Mouse (Mus musculus) ovary, adult 18-20 months (tissue): ENCODE data around the gene Dlec1.

ENCODE experiments used
- DNase-seq: peaks from one replicate; pipeline ENCODE4 v3.0.0; 2022; ENCODE audit warnings: low spot score, mixed read lengths

Dlec1 gene

DNA sequence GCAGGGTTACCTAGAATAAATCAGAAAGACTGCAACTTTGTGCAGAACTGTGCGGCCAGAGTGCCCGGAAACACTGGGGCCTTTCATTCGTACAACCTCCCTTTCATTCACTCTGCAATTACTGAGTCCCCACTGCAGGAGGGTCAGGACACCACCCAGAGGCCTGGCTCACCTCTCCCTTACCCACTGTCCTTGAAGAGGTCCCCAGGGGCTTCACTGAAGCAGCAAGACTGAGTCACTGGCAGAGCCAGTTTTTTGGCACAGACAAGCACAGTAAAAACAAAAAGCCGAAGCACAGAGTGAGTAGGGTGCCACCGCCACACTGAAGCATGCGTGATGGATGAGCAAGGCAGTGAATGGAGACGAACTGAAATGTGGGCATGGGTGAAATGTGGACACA lies 12.8 kb upstream of the Dlec1 start:
- peak; percentile 13 for DNase-seq

DNA sequence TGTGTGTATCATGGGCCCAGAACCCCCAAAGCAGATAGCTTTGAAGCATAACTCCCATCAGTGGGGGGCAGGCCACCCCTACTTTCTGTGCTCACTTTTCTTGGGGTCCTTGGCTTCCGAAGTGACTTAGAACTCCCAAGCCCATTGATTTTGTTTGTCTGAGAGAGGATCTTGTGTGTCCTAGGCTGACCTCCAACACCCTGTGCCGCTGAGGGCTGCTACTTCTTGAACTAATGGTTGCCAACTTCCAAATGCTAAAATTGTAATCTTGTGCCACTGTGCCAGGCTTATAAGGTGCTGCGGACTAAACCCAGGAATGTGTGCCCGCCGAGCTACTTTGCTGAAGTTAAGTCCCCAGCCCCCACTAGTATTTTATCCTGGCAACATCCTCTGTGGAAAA lies 11.8 kb upstream of the Dlec1 start:
- no peak for DNase-seq

DNA sequence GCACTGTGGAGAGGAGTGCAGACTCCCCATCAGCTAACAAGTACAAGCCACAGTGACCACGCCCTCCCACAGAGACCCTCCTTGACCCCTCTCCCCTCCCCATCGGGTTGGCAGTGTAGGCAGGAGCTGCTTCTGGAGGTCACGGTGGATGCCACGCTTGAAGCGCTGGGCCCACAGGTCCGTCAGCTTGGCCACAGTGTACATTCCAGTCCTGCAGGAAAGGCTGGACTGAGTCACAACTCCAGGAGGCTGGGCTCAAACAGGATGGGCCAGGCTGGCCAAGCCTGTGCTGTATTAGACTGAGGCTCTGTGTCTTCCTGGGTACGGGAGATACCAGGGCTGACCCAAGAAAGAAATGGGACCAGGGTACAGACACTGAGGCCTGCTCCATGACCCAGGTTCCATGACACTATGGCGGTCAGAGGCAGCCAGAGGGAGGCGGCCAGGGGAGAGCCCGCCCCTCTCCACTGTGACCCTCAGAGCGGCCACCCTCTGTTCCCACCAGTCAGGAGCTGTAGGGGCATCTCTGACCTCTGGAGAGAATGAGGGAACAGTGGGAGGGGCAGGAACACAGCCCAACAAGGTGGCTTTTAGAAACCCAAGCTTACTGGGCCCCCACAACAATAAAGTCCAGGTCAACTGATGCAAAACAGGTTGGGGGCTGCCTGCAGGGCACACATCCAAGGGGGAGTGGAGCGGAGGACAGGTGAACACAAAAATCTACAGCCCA lies 10.5 kb upstream of the Dlec1 start:
- peak; percentile 18 for DNase-seq

DNA sequence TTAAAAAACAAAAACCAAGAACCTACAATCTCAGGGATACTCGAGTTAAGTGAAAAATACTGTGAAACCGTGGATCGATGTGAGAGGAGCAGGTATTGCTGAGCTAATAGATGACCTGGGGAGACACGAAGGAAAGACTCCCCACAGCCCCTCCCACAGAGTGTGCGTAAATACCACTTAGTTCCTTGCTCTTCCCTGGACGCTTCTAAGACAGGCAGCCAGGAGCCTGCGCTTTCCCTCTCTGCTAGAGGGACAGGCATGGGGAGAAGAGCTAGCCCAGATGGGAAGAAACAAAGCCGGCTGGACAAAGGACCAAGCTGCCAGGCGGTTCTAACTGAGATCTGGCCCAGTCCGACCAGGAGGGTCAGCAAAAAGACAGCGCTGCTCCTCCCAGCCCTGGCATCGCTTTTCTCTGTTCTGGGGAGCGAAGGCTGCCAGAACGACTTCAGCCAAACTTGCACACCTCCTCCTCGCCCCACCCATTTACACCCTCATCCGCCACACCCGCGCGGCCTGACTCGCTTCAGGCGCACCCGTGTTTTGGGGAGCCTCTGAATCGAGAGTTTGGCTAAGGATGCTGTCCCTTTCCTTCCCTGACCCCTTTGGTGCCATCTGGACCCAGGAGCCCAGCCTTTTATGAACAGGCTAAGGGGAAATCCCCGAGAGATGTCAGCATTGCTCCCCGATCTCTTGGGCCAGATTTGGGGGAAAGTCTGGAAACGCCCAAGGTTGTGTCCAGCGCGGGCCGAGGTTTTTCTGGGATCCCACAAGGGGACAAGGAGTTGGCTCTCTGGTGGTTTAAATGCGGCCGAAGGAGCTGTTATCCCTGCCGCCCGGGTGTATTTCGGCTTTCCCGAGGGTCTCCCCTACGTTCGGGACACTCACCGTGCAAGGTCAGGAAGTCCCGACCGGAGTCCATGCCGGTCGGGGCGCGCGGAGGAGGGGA lies 9.5 kb upstream of the Dlec1 start:
- DNase-seq, result peak; percentile 30

DNA sequence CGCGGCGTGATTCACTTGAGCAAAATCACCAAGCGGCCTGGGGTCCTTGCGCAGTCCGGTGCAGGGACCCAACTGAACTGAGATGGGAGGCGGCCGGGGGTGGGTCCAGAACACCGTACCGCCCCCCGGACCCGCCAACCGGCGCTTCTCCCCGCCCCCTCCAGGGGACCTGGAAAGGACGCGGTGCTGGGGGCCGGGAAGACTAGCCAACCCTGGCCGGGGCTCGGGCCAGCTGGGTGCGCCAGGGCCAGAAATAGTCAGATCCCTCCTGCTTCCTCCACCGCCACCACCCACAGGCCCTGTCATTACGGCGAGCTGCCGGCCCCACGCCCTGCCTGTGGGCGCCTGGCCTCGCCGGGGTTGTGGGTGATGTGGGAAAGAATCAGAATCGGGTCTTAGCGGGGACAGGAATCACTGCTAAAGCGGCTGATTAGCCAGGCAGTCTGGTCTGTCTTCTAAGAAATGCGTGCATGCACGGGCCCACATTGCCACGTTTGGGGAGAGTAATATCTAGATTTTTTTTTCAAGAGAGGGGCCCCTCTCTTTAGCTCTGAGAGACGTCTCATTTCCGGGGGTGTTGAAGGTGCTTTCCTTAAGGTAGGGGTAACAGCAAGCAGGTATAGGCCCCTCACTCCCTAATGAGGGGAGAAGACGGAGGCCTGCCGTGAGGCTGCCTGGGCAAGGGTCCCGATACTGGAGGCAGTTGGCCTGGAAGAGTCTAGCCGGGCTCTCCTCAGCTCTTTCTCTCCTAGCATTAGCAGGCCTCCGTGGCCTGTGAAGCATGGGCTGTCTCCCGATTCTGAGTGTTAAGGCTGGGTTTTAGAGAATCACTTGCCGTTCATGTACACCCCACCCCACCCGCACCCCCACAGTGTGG lies 8.6 kb upstream of the Dlec1 start, which contains the start of gene Plcd1:
Plcd1 (minus strand) TSS at position 84 of the 877 bp plus-strand sequence.
- peak; percentile 84 for DNase-seq

DNA sequence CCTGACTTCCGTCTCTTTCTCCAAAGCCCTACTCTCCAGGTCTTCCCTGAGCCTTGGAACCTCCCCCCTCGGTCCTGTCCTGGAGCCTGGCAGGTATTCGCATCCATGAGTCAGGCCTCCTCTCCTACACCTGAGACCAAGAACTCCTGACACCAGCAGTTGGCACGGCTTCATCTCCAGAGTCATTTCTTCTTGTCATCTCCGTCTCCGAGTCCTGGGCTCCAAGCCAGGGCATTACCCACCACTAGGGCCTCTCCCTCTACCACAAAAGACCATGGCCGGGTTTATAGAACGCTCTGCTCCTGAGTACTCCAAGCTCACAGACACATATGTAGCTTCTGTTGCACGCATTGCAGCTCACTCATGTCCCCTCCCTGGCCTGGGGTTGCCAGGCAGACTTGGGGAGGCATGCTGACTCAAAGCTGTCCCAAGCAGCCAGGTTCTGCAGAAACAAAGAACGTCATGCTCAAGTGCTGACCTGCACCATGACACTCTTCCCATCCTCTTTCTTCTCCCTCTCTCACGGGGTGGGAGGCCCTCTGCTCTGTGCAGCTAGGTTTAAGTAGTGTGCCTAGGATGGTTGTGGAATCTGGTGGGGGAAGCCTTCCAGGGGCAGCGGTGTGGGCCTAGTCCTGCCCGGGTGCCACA lies 7.7 kb upstream of the Dlec1 start:
- DNase-seq, result peak; percentile 1

DNA sequence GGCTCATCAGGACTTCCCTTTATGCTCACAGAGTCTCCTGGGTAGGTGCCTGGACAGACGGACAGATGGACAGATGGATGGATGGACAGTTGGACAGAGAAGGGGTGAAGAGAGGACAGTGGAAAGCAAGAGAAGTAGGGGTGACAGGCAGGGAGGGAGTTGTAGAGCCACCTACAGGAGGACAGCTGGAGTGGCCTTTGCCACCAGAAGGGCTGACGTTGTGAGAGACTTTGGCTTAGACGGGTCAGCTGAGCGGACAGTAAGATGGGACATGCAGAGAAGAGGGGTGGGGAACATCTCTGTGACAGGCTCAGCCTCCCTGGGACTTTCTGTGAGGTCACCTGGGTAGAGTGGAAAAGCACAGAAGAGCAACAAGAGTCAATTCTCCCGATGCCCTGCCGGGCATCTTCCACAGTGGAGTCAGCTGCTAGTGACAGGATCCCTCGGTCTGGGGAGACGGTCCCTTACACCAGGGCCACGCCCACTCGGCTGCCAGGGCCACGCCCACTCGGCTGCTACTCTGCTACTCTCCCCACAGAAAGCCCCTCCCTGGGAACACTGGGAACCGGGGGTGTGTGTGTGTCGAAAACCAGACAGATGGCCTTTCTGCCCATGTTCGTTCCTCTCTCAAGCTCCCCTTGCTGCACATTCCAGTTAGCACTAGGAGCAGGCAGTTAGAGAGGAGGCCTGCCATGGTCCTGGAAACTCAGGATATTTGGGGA lies 1.9 kb upstream of the Dlec1 start:
- no peak for DNase-seq

DNA sequence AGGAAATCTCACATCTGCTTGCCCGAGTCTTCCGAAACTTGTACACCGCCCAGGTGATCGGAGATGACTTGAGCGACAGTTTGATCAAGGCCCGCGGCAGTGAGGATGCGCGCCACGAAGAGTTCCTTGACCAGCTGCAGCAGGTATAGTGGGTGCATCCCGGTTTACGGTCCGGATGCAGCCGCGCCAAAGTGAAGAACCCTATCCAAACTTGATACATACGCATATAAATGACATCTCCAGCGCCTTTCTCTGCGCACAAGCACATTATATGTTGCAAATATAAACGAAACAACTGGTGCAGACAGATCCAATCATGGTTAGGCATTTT lies 470 bp downstream of the Dlec1 start:
- DNase-seq, result no peak

DNA sequence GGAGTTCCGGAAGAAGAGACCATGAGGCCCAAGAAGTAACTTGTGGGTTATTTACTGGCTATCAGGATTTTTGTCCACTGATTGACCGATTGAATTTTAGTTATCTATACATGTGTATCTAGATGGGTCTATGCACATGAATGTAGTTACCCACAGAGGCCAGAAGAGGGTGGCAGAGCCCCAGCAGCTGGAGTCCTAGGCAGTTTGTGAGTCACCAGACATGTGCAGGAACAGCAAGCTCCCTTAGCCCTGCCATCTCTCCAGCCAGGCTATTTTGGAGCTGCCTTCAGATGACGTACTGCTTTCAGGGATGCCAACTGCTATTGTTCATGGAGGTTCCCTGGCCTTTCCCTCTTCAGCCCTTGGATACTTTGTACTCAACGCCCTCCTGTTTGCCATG lies 5.3 kb downstream of the Dlec1 start:
- no peak for DNase-seq

DNA sequence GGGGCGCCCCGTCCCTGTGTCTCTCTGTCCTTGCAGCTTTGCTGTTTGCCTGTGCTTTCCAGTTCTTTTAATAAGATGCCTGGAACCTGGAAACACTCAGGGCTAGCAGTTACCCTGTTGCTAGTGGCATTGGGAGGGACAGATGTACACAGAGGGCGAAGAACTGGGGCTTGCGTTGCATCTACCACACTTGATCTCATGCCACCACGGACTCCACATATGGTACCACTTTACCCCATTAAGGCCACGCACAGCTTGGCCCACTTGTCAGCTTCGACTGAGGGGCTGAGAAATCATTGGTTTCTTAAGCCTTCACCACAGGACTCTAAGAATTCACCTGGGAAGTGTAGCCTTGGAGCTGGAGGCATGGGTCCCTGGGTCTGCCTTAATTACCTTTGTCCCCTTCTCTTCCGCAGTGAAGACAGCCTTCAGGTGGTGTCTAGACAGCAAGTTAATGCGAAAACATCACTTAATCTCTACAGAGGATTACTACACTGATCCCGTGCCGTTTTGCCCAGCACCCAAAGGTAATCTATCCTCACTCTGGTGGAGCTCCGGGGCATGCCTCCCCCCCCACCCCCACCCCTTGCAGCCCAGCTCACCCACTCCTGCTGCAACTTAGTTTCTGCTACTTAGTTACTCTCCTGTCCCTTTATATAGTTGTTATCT lies 7.5 kb downstream of the Dlec1 start:
- no peak for DNase-seq

DNA sequence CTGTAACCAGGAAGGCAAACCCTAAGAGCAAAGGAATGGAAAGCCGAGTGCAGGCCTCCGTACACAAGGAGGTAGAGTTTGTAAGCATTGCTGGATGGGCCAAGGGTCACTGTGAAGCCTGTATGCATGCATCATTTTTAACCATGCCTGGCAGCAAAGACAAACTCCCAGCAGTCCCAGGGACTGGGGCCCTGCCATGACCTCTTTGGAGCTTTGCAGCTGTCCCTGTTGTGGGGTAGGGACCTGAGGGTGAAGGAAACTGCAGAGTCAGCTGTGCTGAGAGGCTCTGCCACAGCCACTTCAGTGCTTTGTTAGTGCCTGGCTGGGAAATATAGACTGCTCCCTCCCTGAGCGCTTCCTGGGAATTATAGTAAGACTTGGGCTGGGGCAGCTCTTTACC lies 8.4 kb downstream of the Dlec1 start:
- no peak for DNase-seq

DNA sequence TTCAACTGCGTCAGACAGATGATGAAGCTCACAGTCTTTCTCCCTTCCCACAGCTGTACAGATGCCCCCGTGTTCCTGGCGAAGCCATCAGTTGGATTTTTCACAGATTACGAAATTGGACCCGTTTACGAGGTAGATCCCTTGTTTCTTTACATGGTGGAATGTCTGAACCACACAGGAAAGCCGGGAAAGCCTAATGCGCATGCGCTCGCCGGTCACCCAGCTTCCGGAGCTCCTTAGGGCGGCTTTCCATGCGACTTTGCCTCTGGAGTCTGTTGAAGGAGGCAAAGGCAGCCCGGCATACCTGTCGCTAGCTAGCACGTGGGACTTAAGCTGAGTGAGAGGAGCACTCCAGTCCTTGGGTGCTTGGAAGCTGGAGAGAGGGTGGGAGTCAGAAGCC lies 12.6 kb downstream of the Dlec1 start:
- no peak for DNase-seq

DNA sequence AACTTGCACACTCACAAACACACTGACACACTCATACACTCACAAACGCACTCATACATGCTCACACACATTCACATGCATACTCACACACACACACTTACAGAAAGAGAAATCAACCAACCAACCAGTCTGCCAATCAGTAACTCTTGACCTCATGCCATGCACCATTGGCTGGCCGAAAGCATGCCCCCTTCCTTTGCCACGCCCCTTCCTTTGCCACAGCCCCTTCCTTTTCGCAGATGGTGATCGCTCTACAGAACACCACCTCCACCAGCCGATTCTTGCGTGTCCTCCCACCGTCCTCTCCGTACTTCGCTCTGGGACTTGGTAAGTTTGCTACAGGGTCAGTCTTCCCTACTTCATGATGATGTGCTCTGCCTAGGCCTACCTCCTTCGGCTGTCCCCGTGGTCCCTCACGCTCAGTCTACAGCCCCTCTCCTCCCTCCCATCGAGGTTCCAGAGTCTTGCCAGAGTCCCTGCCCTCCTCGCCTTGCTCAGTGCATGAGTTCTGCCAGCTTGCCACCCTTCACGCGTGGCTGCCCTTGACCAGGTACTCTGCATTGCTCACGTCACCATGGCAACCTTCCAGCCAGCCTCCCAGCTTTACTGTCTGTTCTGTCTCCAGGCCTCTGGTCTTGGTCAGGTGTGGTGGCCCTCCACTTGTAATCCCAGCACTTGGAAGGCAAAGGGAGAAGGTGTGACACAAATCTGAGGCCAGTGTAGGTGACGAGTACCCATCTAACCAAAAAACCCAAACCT lies 17.3 kb downstream of the Dlec1 start:
- DNase-seq, result no peak

DNA sequence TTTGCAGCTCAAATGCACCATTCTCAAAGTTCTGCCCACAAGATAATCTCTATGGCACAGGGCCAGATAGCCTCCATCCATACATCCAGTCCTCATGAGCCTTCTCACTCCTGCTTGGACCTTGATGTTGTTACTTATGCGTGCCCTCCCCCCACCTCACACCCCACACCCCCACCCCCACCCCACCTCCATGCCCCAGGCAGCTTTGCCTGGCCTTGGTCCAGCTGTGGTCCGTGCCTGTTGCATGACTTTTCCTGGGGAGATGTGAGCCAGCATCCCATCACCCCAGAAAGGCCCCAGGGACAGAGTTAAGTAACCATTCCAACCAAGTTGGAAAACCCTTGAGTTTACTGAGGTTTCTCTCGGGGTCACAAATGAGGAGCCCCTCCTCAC lies 17.9 kb downstream of the Dlec1 start:
- no peak for DNase-seq

DNA sequence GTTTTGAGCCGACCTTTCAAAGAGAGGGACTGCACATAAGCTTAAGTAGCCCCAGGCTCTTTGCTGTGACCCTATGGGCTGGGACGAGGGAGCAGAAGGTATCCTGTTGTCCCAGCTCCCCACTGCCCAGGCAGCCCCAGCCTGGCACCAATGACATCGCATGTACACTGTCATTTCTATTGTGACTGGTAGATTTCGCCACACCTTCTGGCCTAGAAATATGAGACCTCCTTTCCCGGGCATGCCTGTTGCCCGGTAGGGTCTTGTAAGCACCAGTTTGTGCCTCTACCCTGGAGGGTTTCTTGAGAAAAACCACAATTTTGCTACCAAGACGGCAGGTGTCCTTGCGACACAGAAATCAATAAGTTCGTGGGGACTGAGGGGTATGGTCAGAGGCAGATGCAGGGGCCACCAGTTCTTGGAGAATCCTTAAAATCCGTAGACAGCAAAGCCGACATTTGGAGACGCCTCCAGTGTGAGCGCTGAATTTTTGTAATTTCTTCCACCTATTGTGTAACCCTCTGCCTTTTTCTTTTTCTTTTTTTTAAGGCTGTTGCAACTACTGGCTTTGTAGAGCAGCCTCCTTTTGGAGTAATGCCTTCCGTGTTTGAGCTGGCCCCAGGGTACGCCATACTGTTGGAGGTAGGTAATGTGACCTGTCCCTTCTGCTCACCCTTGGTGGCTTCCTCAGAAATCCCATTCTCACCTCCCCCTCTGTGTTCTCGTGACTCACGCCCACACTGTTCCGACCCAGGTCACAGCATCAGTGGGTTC lies 20.5 kb downstream of the Dlec1 start:
- no peak for DNase-seq

DNA sequence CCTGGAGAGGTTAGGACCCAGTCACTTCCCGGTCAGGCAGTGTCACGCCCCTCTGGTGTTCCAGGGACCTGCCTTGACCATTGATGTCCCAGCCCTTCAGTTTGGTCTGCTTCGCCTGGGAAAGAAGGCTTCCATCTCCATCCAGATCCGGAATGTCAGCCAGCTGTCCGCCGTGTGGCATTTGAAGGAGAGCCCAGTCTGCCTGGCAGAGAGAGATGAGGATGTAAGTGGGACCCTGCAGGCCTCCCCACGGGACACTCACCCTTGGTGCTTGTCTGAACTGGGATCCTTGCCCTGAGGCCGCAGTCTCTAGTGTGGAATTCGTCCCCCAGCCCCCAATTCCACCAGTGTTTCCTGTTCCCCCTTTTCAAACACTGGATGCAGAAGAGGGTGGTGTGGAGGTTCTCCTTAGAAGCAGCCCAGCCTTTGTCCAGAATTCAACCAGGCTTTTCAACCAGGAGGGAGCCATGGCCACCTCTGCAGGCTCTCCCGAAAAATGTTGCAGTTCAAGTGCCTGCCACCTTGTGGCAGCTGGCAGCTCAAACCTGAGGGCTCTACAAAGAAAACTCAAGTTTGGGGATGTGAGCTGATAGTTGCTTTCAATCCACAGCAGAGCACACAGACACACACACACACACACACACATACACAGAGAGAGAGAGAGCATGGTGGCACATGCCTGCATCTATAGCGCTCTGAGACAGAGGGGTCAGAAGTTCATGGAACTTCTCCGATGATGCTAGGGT lies 26.3 kb downstream of the Dlec1 start:
- no peak for DNase-seq

DNA sequence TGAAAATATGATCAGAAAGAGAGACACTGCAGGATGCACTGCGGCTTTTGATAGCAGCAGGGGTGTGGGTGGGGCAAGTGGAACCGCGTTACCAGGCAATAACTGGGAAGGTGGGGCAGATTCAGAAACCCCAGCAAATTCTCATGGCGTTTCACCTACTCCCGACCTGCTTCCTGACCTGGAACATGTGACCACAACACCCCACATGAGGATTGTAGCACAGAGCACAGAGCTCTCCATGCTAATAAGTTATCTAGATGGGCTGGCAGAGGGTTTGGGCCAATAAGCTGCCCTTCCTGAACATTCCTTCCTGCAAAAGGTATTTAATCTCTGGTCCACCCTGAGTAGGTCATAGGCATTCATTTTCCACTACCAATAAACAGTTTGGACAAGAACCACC lies 28.4 kb downstream of the Dlec1 start:
- DNase-seq, result no peak

DNA sequence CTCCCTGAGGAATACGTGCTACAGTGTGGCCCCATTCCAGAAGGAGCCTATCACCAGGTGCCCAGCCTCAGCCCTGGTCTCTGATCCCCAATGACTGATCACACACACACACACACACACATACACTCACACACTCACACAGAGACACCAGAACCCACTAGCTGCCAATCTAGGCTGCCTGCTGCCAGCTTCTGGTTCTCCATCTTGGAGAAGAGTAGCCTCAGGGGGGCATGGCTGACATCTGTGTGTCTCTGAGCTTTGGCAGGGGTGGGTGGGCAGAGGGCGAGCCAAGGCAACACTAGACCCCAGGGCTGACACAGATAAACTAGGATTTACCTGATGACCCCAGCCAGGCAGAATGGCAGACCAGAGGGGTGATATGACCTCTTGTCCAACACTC lies 36.6 kb downstream of the Dlec1 start:
- DNase-seq, result no peak
